15 mouse cellular contexts compared by ENCODE assay signal in the genomic region with DNA sequence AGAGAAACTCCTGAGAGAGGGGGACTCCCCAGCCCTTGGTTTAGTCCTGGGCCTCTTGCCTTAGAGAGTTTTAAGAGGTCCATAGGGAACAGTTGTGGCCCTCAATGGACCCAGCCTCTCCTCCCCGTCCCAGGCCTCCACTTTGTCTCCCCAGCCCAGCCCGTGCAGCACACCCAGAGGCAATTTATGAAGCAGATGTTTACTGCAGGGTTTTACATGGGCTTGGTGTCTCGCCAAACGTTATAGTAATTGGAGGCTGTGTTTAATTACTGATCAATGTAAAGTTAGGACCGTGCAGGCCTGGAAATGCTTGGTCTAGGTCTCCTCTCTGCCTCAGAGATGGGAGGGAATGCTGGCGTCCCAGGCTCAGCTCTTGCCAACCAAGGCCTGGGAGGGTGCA.
"Had no signal": no experiment of that assay in that cellular context is flagged by ENCODE, and none has a peak within 500 bp of the region (broad histone marks: within the 10 kb centered on the region; RNA-seq: fewer than 3 reads in every experiment).

No protein-coding gene starts in this region.

- H3K27ac ChIP-seq: liver, embryonic 13.5 days; midbrain, embryonic 12.5 days; midbrain, embryonic 15.5 days; stomach, postnatal 0 days had no signal

- ATAC-seq: intestine, embryonic 16.5 days; midbrain, embryonic 15.5 days had no signal

- H3K4me3 ChIP-seq: liver, embryonic 13.5 days; midbrain, embryonic 12.5 days; midbrain, embryonic 15.5 days had no signal

- H3K9me3 ChIP-seq: liver, embryonic 13.5 days; midbrain, embryonic 12.5 days; midbrain, embryonic 15.5 days had no signal

- H3K9ac ChIP-seq: liver, embryonic 13.5 days; midbrain, embryonic 12.5 days; midbrain, embryonic 15.5 days had no signal

- H3K27me3 ChIP-seq: liver, embryonic 13.5 days had no signal

- H3K4me2 ChIP-seq: liver, embryonic 13.5 days; midbrain, embryonic 12.5 days; midbrain, embryonic 15.5 days had no signal

- H3K4me1 ChIP-seq: liver, embryonic 13.5 days; midbrain, embryonic 12.5 days; midbrain, embryonic 15.5 days had no signal

- DNase-seq: kidney, adult 18-20 months; kidney, adult 9 months; kidney, postnatal 14 days; left cerebral cortex, postnatal 4 days; liver, embryonic 13.5 days; lung, adult 2 months; lung, postnatal 14 days; lung, postnatal 4 days; thymus, adult 2 months; thymus, postnatal 14 days; thymus, postnatal 4 days had no signal

- H3K36me3 ChIP-seq: liver, embryonic 13.5 days; midbrain, embryonic 12.5 days; midbrain, embryonic 15.5 days had no signal
